Mouse (Mus musculus) embryonic fibroblast, embryonic 13.5 days (primary cell): ENCODE data around the gene Nr5a2.
"Not testable (repeated sequence)": the region's sequence is repeated elsewhere in the genome, so short reads cannot be mapped to it uniquely, and the experiment has no call there.

ENCODE experiments used
- CTCF ChIP-seq: IDR thresholded peaks from 2 replicates; pipeline ENCODE4 v1.5.1; 2011; ENCODE audit warnings: mild to moderate bottlenecking, control low read depth, low read length, moderate library complexity, borderline replicate concordance; ENCODE audit not compliant: insufficient read depth
- POLR2A ChIP-seq: IDR thresholded peaks from 2 replicates; pipeline ENCODE4 v1.6.1; 2011; ENCODE audit warnings: low read depth, mild to moderate bottlenecking, control low read depth, low read length, moderate library complexity

DNA sequence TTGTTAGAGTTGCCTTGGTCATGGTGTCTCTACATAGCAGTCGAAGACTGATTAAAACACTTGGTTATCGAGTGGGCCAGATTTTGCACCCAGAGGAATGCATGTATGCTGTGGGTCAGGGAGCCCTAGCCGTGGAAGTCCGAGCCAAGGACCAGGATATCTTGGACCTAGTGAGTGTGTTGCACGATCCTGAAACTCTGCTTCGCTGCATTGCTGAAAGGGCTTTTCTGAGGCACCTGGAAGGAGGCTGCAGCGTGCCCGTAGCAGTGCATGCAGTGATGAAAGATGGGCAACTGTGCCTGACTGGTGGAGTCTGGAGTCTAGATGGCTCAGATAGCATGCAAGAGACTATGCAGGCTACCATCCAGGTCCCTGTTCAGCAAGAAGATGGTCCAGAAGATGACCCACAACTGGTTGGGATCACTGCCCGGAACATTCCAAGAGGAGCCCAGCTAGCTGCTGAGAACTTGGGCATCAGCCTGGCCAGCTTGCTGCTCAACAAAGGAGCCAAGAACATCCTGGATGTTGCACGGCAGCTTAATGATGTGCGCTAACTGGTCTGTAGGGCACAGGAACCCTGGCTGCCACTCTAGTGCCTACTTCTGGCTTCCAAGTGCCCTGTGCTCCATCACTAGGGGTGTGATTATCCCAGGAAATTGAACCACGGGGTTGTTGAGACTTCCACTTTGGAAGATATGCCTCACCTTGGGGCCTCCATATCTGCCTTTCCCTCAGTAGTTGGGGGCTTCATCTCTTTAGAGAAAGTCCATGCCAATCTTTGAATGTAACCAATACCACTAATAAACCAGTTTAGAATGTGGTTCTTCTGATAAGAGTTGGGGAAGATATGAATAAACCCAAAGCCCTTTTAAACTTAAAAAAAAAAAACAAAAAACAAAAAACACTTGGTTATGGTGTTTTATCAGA, 167.0 kb downstream of the Nr5a2 start:
- TF ChIP-seq CTCF, POLR2A: not testable (repeated sequence)
